Mouse (Mus musculus) lung, adult 2 months (tissue): ENCODE results near the gene Pcif1. TPM values are rescaled to one million over a fixed set of nuclear protein-coding genes. Genes with fewer than 3 reads are reported as not detected.

Source experiments
- DNase-seq: peaks from one replicate; pipeline ENCODE4 v3.0.0; 2022
- H3K4me1 ChIP-seq: fragments of 200-500 bp; 2 replicates; pipeline ENCODE4 v1.6.1; 2011; ENCODE audit warnings: low read length; ENCODE audit not compliant: control insufficient read depth, insufficient read depth
- H3K4me3 ChIP-seq: fragments of 200-500 bp; replicated peaks from 2 replicates; pipeline ENCODE3; 2011; ENCODE audit warnings: low read depth, mild to moderate bottlenecking, control low read depth, low read length; ENCODE audit errors: extremely low read depth
- CTCF ChIP-seq: fragments of 200-500 bp; IDR thresholded peaks from 2 replicates; pipeline ENCODE4 v1.5.1; 2011; ENCODE audit warnings: mild to moderate bottlenecking, low read length, control low read depth; ENCODE audit not compliant: insufficient read depth
- POLR2A ChIP-seq: fragments of 200-500 bp; IDR thresholded peaks from 2 replicates; pipeline ENCODE4 v1.6.1; 2011; ENCODE audit warnings: low read depth, mild to moderate bottlenecking, control low read depth, low read length, borderline replicate concordance; ENCODE audit errors: extremely low read depth
- WGBS: fragments of 180-500 bp; shearing (Covaris S2); methylation state at CpG from one replicate; pipeline ENCODE4 v1.1.7; 2018; 5-methylcytosine and 5-hydroxymethylcytosine counted together
- polyA plus RNA-seq: library from polyadenylated mRNA; depleted of rRNA; stranded (reverse); fragments of >200 nt; gene quantifications from 2 replicates; pipeline ENCODE4 v1.2.3, GENCODE M21; 2012

Pcif1 gene
- polyA plus RNA-seq, 1 experiment, result 44.3 TPM

DNA sequence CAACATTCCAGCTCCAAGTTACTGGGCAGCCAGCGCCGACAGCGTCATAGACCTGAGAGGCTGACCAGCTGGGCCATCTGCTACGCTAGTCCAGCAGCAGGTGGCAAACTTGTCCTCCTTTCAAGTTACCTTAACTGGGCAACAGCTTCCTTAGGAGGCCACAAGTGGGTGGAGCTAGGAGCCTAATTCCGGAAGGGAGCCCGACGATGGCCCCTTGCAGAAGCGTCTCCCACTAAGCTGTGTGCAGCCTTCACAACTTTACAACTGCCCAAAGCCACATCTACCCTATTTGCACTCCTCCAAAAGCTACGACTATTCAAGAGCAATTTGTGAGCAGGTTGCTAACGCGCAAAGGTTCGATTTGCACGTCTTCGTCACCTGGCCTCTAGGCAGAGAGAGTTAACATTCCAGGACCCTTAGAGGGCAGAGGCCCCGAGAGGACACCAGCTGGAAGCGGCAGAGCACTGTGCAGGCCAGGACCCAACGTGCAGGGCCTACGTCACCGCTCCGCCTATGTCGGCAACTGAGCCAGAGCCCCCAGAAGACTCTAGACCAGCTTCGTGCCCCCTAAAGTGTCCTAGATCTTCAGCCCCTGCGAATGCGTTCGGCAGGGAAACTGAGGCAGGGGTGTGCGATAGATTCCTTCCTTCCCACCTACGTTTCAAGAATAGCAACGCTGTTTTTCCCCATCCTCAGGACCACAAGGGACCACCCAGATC, 436 bp upstream of the Pcif1 start:
- Histone ChIP-seq H3K4me1 (peaks cover 16% of the 10 kb centered on the region), H3K4me3 (peak overlapping the region; percentile 78)
- TF ChIP-seq POLR2A, result peak; percentile 52; the same call in 1 of the 2 replicates
- TF ChIP-seq CTCF, result peak; percentile 26; the same call in 1 of the 2 replicates
- WGBS, result under 1% methylated on average over 28 of the region's 28 CpGs
- DNase-seq, result peak; percentile 66

DNA sequence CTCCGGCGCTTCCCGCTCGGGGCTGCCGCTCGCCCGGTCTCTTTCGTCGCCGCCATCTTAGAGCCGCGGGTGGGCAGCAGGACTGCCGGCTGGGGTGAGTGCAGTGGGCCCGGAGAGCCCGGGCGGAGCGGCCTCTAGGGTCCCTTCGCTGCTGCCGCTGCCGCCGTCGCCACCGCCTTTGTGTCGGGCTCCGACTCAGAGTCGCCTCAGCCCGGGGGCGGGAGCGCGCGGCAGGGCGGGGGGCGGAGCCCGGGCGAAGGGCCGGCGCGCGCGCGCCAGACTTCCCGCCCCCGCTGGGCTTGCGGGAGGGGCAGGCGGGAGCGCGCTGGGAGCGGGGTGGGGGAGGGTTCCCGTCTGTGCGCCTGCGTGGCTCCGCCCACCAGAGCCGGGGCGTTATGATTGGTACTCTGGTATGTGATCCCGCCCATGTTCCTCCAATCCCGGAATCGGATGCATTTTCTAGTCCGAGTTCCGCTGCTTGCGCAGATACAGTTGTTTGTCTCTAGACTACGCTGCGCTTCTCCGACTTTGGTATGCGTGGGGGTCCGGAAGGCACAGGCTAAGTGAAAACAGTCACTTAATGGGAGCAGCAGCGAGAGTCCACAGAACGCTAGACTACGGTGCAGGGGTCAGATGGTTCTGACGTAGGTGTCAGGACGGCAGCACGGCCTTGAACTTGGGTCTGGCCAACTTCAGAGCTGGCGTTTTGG, 619 bp downstream of the Pcif1 start:
- DNase-seq, result peak; percentile 90
- under 1% methylated on average over 65 of the region's 72 CpGs for WGBS
- H3K4me3 ChIP-seq, result peak overlapping the region; percentile 98
- TF ChIP-seq POLR2A (peak; percentile 99), CTCF (no peak)
- H3K4me1 ChIP-seq, result peaks cover 13% of the 10 kb centered on the region

GRCm38 (mm10) chr2:164882619-164883018, 3.5 kb downstream of the Pcif1 start:
- TF ChIP-seq CTCF (no peak), POLR2A (no peak)
- DNase-seq, result no peak
- H3K4me1 ChIP-seq, result peaks cover 6% of the 10 kb centered on the region
- WGBS, result 79% methylated on average over 9 of the region's 9 CpGs
- no peak overlapping the region for H3K4me3 ChIP-seq

GRCm38 (mm10) chr2:164885788-164886187, 6.7 kb downstream of the Pcif1 start:
- H3K4me1 ChIP-seq, result peaks cover 4% of the 10 kb centered on the region; the same call in 1 of the 2 replicates
- no peak for TF ChIP-seq POLR2A
- no peak for TF ChIP-seq CTCF
- 26% methylated on average over 7 of the region's 7 CpGs for WGBS
- H3K4me3 ChIP-seq, result no peak overlapping the region
- peak; percentile 58 for DNase-seq

- TF ChIP-seq CTCF, result no peak
- no peak for TF ChIP-seq POLR2A
- no peak for DNase-seq
- WGBS, result 94% methylated on average over 10 of the region's 10 CpGs
- Histone ChIP-seq H3K4me3 (no peak overlapping the region), H3K4me1 (no peaks in the 10 kb centered on the region)
These were observed 7.5 kb downstream of the Pcif1 start for GRCm38 (mm10) chr2:164886617-164887016.

- WGBS, result 67% methylated on average over 12 of the region's 12 CpGs
- Histone ChIP-seq H3K4me1 (no peaks in the 10 kb centered on the region), H3K4me3 (no peak overlapping the region)
- no peak for TF ChIP-seq POLR2A
- no peak for TF ChIP-seq CTCF
- DNase-seq, result no peak
These were observed 9.9 kb downstream of the Pcif1 start for GRCm38 (mm10) chr2:164888996-164889395.

- WGBS, result 81% methylated on average over 2 of the region's 2 CpGs
These were observed 10.9 kb downstream of the Pcif1 start for GRCm38 (mm10) chr2:164889960-164890359.

DNA sequence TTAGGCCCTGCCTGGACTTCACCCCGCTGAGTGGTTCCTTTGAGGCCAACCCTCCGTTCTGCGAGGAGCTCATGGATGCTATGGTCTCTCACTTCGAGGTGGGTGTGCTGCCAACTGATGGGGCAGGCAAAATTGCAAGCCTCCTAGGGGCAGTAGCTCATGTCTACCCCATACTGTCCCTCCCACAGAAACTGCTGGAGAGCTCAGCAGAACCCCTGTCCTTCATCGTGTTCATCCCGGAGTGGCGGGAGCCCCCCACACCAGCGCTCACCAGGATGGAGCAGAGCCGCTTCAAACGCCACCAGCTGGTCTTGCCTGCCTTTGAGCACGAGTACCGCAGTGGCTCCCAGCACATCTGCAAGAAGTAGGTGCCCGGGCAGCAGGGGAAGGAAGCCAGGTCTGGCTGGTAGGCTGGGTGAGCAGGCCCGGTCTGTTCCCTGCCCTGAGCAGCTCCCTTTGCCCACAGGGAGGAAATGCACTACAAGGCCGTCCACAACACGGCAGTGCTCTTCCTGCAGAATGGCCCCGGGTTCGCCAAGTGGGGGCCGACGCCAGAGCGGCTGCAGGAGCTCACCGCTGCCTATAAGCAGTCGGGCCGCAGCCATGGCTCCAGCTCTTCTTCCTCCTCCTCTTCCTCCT, 11.4 kb downstream of the Pcif1 start:
- H3K4me1 ChIP-seq, result no peaks in the 10 kb centered on the region
- H3K4me3 ChIP-seq, result no peak overlapping the region
- 88% methylated on average over 24 of the region's 24 CpGs for WGBS
- TF ChIP-seq CTCF (no peak), POLR2A (no peak)
- no peak for DNase-seq

More at GRCm38 (mm10) chr2:164889960-164890359, 10.9 kb downstream of the Pcif1 start:
- no peaks in the 10 kb centered on the region for H3K4me1 ChIP-seq
- no peak for TF ChIP-seq CTCF
- no peak for TF ChIP-seq POLR2A
- DNase-seq, result no peak
- H3K4me3 ChIP-seq, result no peak overlapping the region

DNA sequence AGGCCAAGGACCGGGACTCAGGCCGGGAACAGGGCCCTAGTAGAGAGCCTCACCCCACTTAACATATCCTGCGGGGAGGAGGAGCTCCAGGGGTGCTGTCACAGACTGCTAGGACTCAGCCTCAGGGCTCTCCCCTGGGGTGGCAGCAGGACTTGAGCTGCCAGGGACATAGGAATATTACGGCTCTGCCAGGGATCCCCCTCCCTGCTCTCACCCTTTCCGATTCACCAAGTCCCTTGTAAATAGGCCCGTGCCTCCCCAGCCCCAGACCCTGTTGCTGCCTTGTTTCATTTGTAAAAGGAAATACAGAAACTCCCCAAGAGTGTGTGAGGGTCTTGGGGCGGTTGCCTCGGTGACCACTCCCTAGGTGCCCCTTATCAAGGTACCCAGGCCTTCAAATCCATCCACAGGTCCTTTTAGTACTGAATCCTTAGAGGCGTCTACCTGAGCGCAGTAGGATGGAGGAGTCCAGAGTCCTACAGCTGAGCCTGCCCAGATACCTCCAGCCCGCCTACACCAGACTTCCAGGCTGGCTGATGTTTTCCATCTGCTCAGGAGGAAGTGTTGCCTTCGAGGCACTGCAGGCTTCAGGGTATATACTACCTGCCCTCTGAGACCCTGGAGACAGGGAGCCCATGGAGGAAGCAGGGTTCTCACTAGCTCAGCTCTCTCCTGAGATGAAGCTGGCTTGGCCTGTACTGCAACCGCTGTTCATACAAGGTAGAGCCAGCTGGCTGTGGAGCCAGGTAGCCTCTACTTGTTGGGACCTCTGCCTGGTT, 12.1 kb downstream of the Pcif1 start:
- DNase-seq, result no peak
- Histone ChIP-seq H3K4me3 (no peak overlapping the region), H3K4me1 (no peaks in the 10 kb centered on the region)
- TF ChIP-seq CTCF, result no peak
- WGBS, result 79% methylated on average over 13 of the region's 13 CpGs
